In the genomic region with DNA sequence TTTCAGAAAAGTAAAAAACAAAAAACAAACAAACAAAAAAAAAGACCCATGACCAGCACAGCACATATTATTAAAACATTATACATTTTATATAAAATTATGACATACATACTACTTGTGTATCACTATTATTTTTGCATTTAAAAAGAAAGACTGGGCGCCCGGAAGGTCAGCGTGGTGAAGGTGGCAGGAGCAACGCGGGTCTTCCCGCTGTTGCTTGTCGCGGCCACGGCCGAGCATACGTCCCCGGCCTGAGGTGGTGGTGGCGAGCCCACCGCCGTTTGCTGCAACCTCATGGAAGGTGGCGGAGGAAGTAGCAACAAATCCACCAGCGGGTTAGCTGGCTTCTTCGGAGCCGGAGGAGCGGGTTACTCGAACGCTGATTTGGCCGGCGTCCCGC, we compare ENCODE assay signal across 9 mouse cellular contexts. TPM values are rescaled to one million over a fixed set of nuclear protein-coding genes. Genes with fewer than 3 reads are reported as not detected.
DNase-seq lines count a peak whose midpoint lies in the region; ATAC-seq and TF ChIP-seq lines count a peak whose summit lies in the region.
"Not testable (repeated sequence)": the region's sequence is repeated elsewhere in the genome, so short reads cannot be mapped to it uniquely, and the experiment has no call there.
"Had no signal": no experiment of that assay in that cellular context is flagged by ENCODE, and none has a peak within 500 bp of the region (broad histone marks: within the 10 kb centered on the region; RNA-seq: fewer than 3 reads in every experiment).

A gene (plus strand): TSS at position 172 of the 400 bp plus-strand sequence.

- not testable (repeated sequence) for H3K79me2 ChIP-seq in MEL (ENCODE audit: control insufficient read depth, insufficient read depth, low read length, poor library complexity)

- TF ChIP-seq EP300 in MEL (IDR thresholded peaks at IDR 0.05; ENCODE audit: low read depth in 1 of 2, low read length in 2 of 2), result not testable (repeated sequence)

- ATAC-seq in hindbrain, embryonic 16.5 days; liver, embryonic 15.5 days (ENCODE audit: insufficient read depth); stomach, embryonic 15.5 days (ENCODE audit: insufficient read depth, low FRiP score, low read depth): not testable (repeated sequence)

- not testable (repeated sequence) for H3K27me3 ChIP-seq in MEL (ENCODE audit: control insufficient read depth in 1 of 2, insufficient read depth in 2 of 2, low read length in 2 of 2); hindbrain, embryonic 16.5 days (replicated peaks; ENCODE audit: control insufficient read depth, insufficient read depth, low read length); liver, embryonic 15.5 days; stomach, embryonic 15.5 days (replicated peaks)

- H3K9me3 ChIP-seq in MEL (replicated peaks; ENCODE audit: insufficient read depth, low read length); hindbrain, embryonic 16.5 days (ENCODE audit: control insufficient read depth, low read length); liver, embryonic 15.5 days (replicated peaks); stomach, embryonic 15.5 days: not testable (repeated sequence)

- TF ChIP-seq POLR2A in MEL (IDR thresholded peaks at IDR 0.05; ENCODE audit: control insufficient read depth in 1 of 2, insufficient read depth in 1 of 2, low read depth in 1 of 2, low read length in 2 of 2, poor library complexity in 1 of 2); bone marrow macrophage, adult 2 months (IDR thresholded peaks at IDR 0.05; ENCODE audit: borderline replicate concordance, low read depth, low read length): not testable (repeated sequence)

- H3K27ac ChIP-seq in MEL (ENCODE audit: control insufficient read depth, low read depth, low read length); bone marrow macrophage, adult 2 months (ENCODE audit: insufficient read depth, low read depth, low read length); gastrocnemius, adult 2 months; hindbrain, embryonic 16.5 days (ENCODE audit: low read depth, low read length); liver, embryonic 15.5 days (replicated peaks); stomach, embryonic 15.5 days: not testable (repeated sequence)

- not testable (repeated sequence) for TF ChIP-seq CTCF in MEL (IDR thresholded peaks at IDR 0.05 in 2 of 3, conservative IDR thresholded peaks at IDR 0.05 in 1 of 3; ENCODE audit: control insufficient read depth in 1 of 3, insufficient read depth in 1 of 3, low read depth in 2 of 3, low read length in 3 of 3, poor library complexity in 1 of 3, severe bottlenecking in 1 of 3); bone marrow macrophage, adult 2 months (IDR thresholded peaks at IDR 0.05; ENCODE audit: low read depth, low read length); gastrocnemius, adult 2 months (IDR thresholded peaks at IDR 0.05)

- TF ChIP-seq RAD21 in MEL (IDR thresholded peaks at IDR 0.05; ENCODE audit: low read depth, low read length), result not testable (repeated sequence)

- WGBS in hindbrain, embryonic 16.5 days, result 95% methylated on average over 10 of the region's 25 CpGs
- WGBS in liver, embryonic 15.5 days (ENCODE audit: insufficient replicate concordance), result 75% methylated on average over 12 of the region's 25 CpGs
- WGBS in stomach, embryonic 15.5 days, result 93% methylated on average over 12 of the region's 25 CpGs

- not testable (repeated sequence) for H3K9ac ChIP-seq in MEL (ENCODE audit: control insufficient read depth, low read depth, low read length, poor library complexity, severe bottlenecking); hindbrain, embryonic 16.5 days (ENCODE audit: low read depth, low read length); liver, embryonic 15.5 days; stomach, embryonic 15.5 days

- DNase-seq in MEL (ENCODE audit: low read depth, low spot score); gastrocnemius, adult 2 months; heart, adult 8-10 months (ENCODE audit: low spot score); layer of hippocampus, postnatal 36 days: not testable (repeated sequence)

- H3K4me2 ChIP-seq in hindbrain, embryonic 16.5 days (ENCODE audit: low read length); liver, embryonic 15.5 days; stomach, embryonic 15.5 days: not testable (repeated sequence)

- intact Hi-C loops in gastrocnemius, adult 2 months (cut with DNase I), result not testable (repeated sequence)

- H3K36me3 ChIP-seq in MEL (ENCODE audit: control insufficient read depth in 1 of 2, insufficient read depth in 2 of 2, low read length in 2 of 2), result peaks cover 0 to 14% of the 10 kb centered on the region in 2 experiments; a peak in 2 of 4 replicates
- not testable (repeated sequence) for H3K36me3 ChIP-seq in hindbrain, embryonic 16.5 days (ENCODE audit: control insufficient read depth, insufficient read depth, low read length); liver, embryonic 15.5 days (replicated peaks); stomach, embryonic 15.5 days

- H3K4me1 ChIP-seq in MEL (ENCODE audit: control insufficient read depth in 1 of 2, insufficient read depth in 2 of 2, low read length in 2 of 2), result peaks cover 8 to 17% of the 10 kb centered on the region in 2 experiments
- not testable (repeated sequence) for H3K4me1 ChIP-seq in bone marrow macrophage, adult 2 months (ENCODE audit: control insufficient read depth, insufficient read depth, low read length); hindbrain, embryonic 16.5 days (ENCODE audit: control insufficient read depth, insufficient read depth, low read depth, low read length); liver, embryonic 15.5 days (replicated peaks); stomach, embryonic 15.5 days

- not testable (repeated sequence) for H3K4me3 ChIP-seq in MEL (ENCODE audit: control insufficient read depth in 1 of 2, insufficient read depth in 1 of 2, low read depth in 2 of 2, low read length in 2 of 2); bone marrow macrophage, adult 2 months (ENCODE audit: insufficient read depth, low read length); gastrocnemius, adult 2 months; hindbrain, embryonic 16.5 days (ENCODE audit: low read length); liver, embryonic 15.5 days (replicated peaks); stomach, embryonic 15.5 days (replicated peaks)

RNA-seq across cellular contexts. Expression of the gene that starts here (rescaled TPM):
- 17.6 and 28.6 TPM in 2 replicates for total RNA-seq in MEL (2012; rRNA removed)
- 100 to 1,000 TPM in 1 of 2 experiments, 10 to 100 TPM in 1; 16.6 to 132 TPM for polyA plus RNA-seq in MEL (2012; ENCODE audit: insufficient read depth in 1 of 2, insufficient read length in 2 of 2, low read depth in 1 of 2, low replicate concordance in 2 of 2, missing spikeins in 1 of 2)
- 22.1 and 25.2 TPM in 2 replicates for polyA plus RNA-seq in bone marrow macrophage, adult 2 months (2012; ENCODE audit: insufficient read depth, insufficient read length, missing spikeins)
- total RNA-seq in gastrocnemius, adult 2 months (2021), result 100 to 1,000 TPM; 149 to 171 TPM
- 100 to 1,000 TPM; 109 to 153 (median 139) TPM for total RNA-seq in heart, adult 8-10 months (2022)
- 3.1 and 13.3 TPM in 2 replicates for polyA plus RNA-seq in hindbrain, embryonic 16.5 days (2015; fragmentation: Nextera tagmentation; extraction: Ambion mirVana)
- total RNA-seq in layer of hippocampus, postnatal 36 days (2021), result 10 to 100 TPM; 37.6 to 47.5 TPM
- polyA plus RNA-seq in liver, embryonic 15.5 days (2015; fragmentation: Nextera tagmentation; extraction: Ambion mirVana), result 11.1 and 12.5 TPM in 2 replicates
- 3.1 and 58.1 TPM in 2 replicates for polyA plus RNA-seq in stomach, embryonic 15.5 days (2015; fragmentation: Nextera tagmentation; extraction: Ambion mirVana)
- polyA plus RNA-seq: hindbrain, embryonic 12.5 days had no signal
